10 mouse cellular contexts compared by ENCODE assay signal in the genomic region with DNA sequence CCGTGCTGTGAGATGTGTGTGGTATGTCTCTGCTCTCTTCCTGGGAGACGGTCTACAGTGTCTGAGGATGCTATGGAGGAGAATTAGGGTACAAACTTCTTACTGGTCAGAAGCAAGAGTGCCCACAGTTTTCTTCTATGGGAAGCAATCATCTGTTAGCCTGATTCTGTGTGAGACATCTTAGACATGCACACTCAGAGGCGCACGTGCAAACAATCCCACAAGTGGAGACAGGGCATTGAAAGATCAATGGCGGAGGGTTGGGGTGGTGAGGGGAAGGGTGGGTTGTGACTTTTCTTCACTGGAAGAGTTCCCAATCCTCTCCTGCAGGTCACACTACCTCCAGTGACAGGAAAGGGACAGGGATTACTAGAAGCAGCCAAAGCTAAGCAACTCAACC. TPM values are rescaled to one million over a fixed set of nuclear protein-coding genes. Genes with fewer than 3 reads are reported as not detected.
DNase-seq lines count a peak whose midpoint lies in the region; ATAC-seq and TF ChIP-seq lines count a peak whose summit lies in the region.
"Had no signal": no experiment of that assay in that cellular context is flagged by ENCODE, and none has a peak within 500 bp of the region (broad histone marks: within the 10 kb centered on the region; RNA-seq: fewer than 3 reads in every experiment).

No protein-coding gene starts in this region.

- TF ChIP-seq CTCF in heart, postnatal 0 days (IDR thresholded peaks at IDR 0.05; ENCODE audit: low read depth), result no peak
- TF ChIP-seq CTCF in bone marrow, adult 2 months (IDR thresholded peaks at IDR 0.05; ENCODE audit: control insufficient read depth, insufficient read depth, low read length), result no peak

- TF ChIP-seq EP300 in heart, postnatal 0 days (IDR thresholded peaks at IDR 0.05; ENCODE audit: low read depth), result no peak

- H3K4me1 ChIP-seq in heart, postnatal 0 days (ENCODE audit: control insufficient read depth, insufficient read depth), result peaks cover 8% of the 10 kb centered on the region; the same call in 1 of the 2 replicates
- H3K4me1 ChIP-seq in bone marrow, adult 2 months (ENCODE audit: control insufficient read depth, insufficient read depth, low read length), result no peaks in the 10 kb centered on the region
- H3K4me1 ChIP-seq in hindbrain, embryonic 15.5 days (replicated peaks), result peaks cover 18% of the 10 kb centered on the region
- peaks cover 10% of the 10 kb centered on the region for H3K4me1 ChIP-seq in midbrain, embryonic 15.5 days

- TF ChIP-seq POLR2A in bone marrow, adult 2 months (IDR thresholded peaks at IDR 0.05; ENCODE audit: borderline replicate concordance, control insufficient read depth, low read depth, low read length), result no peak

- ATAC-seq in heart, postnatal 0 days (ENCODE audit: insufficient read depth, low read depth), result 0 out of 2 replicates have a peak, but pooled peaks have one; percentile 4
- ATAC-seq in hindbrain, embryonic 15.5 days (ENCODE audit: low FRiP score, low read depth), result no peak
- ATAC-seq in midbrain, embryonic 15.5 days (replicated peaks), result no peak; the same call in 1 of the 2 replicates

- H3K4me3 ChIP-seq in heart, postnatal 0 days (ENCODE audit: low read depth, low read length), result peak overlapping the region; percentile 52
- H3K4me3 ChIP-seq in bone marrow, adult 2 months (replicated peaks; ENCODE audit: control insufficient read depth, low read depth, low read length), result no peak overlapping the region
- peak overlapping the region; percentile 45 for H3K4me3 ChIP-seq in hindbrain, embryonic 15.5 days
- peak overlapping the region; percentile 51 for H3K4me3 ChIP-seq in midbrain, embryonic 15.5 days

- no peak for DNase-seq in heart, postnatal 0 days (ENCODE audit: low spot score)
- DNase-seq in heart, adult 18-20 months, result no peak
- DNase-seq in adrenal gland, postnatal 14 days, result no peak
- no peak for DNase-seq in embryo, embryonic 11 days
- DNase-seq in cerebellum, adult 9-11 months, result no peak

- no peaks in the 10 kb centered on the region for H3K36me3 ChIP-seq in heart, postnatal 0 days (replicated peaks; ENCODE audit: control insufficient read depth, insufficient read depth, low read length)
- H3K36me3 ChIP-seq in hindbrain, embryonic 15.5 days, result no peaks in the 10 kb centered on the region
- H3K36me3 ChIP-seq in midbrain, embryonic 15.5 days (replicated peaks), result no peaks in the 10 kb centered on the region
- H3K36me3 ChIP-seq: G1E had no signal

- H3K9ac ChIP-seq in heart, postnatal 0 days (replicated peaks; ENCODE audit: low read depth, low read length), result peak overlapping the region; percentile 58; the same call in 1 of the 2 replicates
- peak overlapping the region; percentile 25; the same call in 1 of the 2 replicates for H3K9ac ChIP-seq in hindbrain, embryonic 15.5 days
- H3K9ac ChIP-seq in midbrain, embryonic 15.5 days, result peak overlapping the region; percentile 46

- no peaks in the 10 kb centered on the region for H3K9me3 ChIP-seq in heart, postnatal 0 days (replicated peaks; ENCODE audit: control insufficient read depth, low read length)
- no peaks in the 10 kb centered on the region for H3K9me3 ChIP-seq in hindbrain, embryonic 15.5 days
- H3K9me3 ChIP-seq in midbrain, embryonic 15.5 days, result no peaks in the 10 kb centered on the region

- 64% methylated on average over 5 of the region's 5 CpGs for WGBS in heart, postnatal 0 days
- WGBS in bone marrow, adult 2 months, result 71% methylated on average over 5 of the region's 5 CpGs
- WGBS in hindbrain, embryonic 15.5 days, result 49% methylated on average over 5 of the region's 5 CpGs
- WGBS in midbrain, embryonic 15.5 days, result 56% methylated on average over 5 of the region's 5 CpGs

- H3K27ac ChIP-seq in heart, postnatal 0 days (ENCODE audit: low read depth), result peak overlapping the region; percentile 75
- 0 out of 2 replicates have a peak overlapping the region, but pooled peaks have one; percentile 17 for H3K27ac ChIP-seq in bone marrow, adult 2 months (ENCODE audit: control insufficient read depth, insufficient read depth, low read depth, low read length, poor library complexity)
- no peak overlapping the region for H3K27ac ChIP-seq in hindbrain, embryonic 15.5 days (replicated peaks)
- H3K27ac ChIP-seq in midbrain, embryonic 15.5 days, result no peak overlapping the region

- no peaks in the 10 kb centered on the region; the same call in none of the 2 replicates for H3K27me3 ChIP-seq in heart, postnatal 0 days (ENCODE audit: control insufficient read depth, insufficient read depth, low read length)
- H3K27me3 ChIP-seq in hindbrain, embryonic 15.5 days, result peaks cover 11% of the 10 kb centered on the region
- peaks cover 22% of the 10 kb centered on the region for H3K27me3 ChIP-seq in midbrain, embryonic 15.5 days (replicated peaks)

- peak overlapping the region; percentile 84 for H3K4me2 ChIP-seq in heart, postnatal 0 days (ENCODE audit: low read depth, low read length)
- peak overlapping the region; percentile 93 for H3K4me2 ChIP-seq in hindbrain, embryonic 15.5 days
- peak overlapping the region; percentile 99 for H3K4me2 ChIP-seq in midbrain, embryonic 15.5 days

RNA-seq across cellular contexts. Expression of gene Adamts14, which starts 0.6 kb away (rescaled TPM):
- 4.3 and 6.1 TPM in 2 replicates for total RNA-seq in heart, postnatal 0 days (2014; rRNA removed; ENCODE audit: low replicate concordance)
- 1.0 and 1.2 TPM in 2 replicates for polyA plus RNA-seq in heart, postnatal 0 days (2015; fragmentation: Nextera tagmentation; extraction: Ambion mirVana)
- total RNA-seq in heart, adult 18-20 months (2021), result 1 to 10 TPM in 1 of 2 experiments, under 1 TPM in 1; 0.79 to 1.0 TPM
- polyA plus RNA-seq in bone marrow, adult 2 months (2011; ENCODE audit: insufficient read depth, insufficient read length, low replicate concordance, missing spikeins), result 1.5 and 3.6 TPM in 2 replicates
- 0.26 and 0.35 TPM in 2 replicates for polyA plus RNA-seq in hindbrain, embryonic 15.5 days (2015; fragmentation: Nextera tagmentation; extraction: Ambion mirVana)
- polyA plus RNA-seq in midbrain, embryonic 15.5 days (2015; fragmentation: Nextera tagmentation; extraction: Ambion mirVana), result 0.36 and 0.43 TPM in 2 replicates
- 3.0 and 3.1 TPM in 2 replicates for total RNA-seq in adrenal gland, postnatal 14 days (2021)
- total RNA-seq: G1E had no signal
- polyA plus RNA-seq: G1E had no signal

RNA-seq across cellular contexts. Expression of gene Prf1, which starts 25.0 kb away (rescaled TPM):
- not detected in 2 replicates for total RNA-seq in heart, postnatal 0 days (2014; rRNA removed; ENCODE audit: low replicate concordance)
- polyA plus RNA-seq in heart, postnatal 0 days (2015; fragmentation: Nextera tagmentation; extraction: Ambion mirVana), result 0.04 TPM in 1 of 2 replicates, not detected in the other
- under 1 TPM; 0.40 to 0.59 TPM for total RNA-seq in heart, adult 18-20 months (2021)
- polyA plus RNA-seq in bone marrow, adult 2 months (2011; ENCODE audit: insufficient read depth, insufficient read length, low replicate concordance, missing spikeins), result 0.79 and 1.0 TPM in 2 replicates
- polyA plus RNA-seq in hindbrain, embryonic 15.5 days (2015; fragmentation: Nextera tagmentation; extraction: Ambion mirVana), result not detected in 2 replicates
- 0.06 TPM in 1 of 2 replicates, not detected in the other for polyA plus RNA-seq in midbrain, embryonic 15.5 days (2015; fragmentation: Nextera tagmentation; extraction: Ambion mirVana)
- total RNA-seq in adrenal gland, postnatal 14 days (2021), result 0.22 and 0.26 TPM in 2 replicates
- total RNA-seq: layer of hippocampus, postnatal 14 days had no signal
- polyA plus RNA-seq: G1E had no signal

Comparison
In these comparisons a context has a peak if more than half of its experiments do, and no peak if none do; other contexts are left out.
1. H3K27ac ChIP-seq: peak in heart, postnatal 0 days (single experiment) and bone marrow, adult 2 months (single experiment); none in hindbrain, embryonic 15.5 days (single experiment) and midbrain, embryonic 15.5 days (single experiment).
2. Peak in every context shown above with its lines, with median percentiles within 50 percentile points of each other: H3K4me2 ChIP-seq and H3K9ac ChIP-seq.